Mouse (Mus musculus) heart, postnatal 0 days (tissue): ENCODE data around the gene Olfr1257. TPM values are rescaled to one million over a fixed set of nuclear protein-coding genes. Genes with fewer than 3 reads are reported as not detected.
"Not testable (repeated sequence)": the region's sequence is repeated elsewhere in the genome, so short reads cannot be mapped to it uniquely, and the experiment has no call there.

Experiments
- ATAC-seq: fragments of 200-750 bp; cut with Nextera tagmentation; 2 replicates; pipeline ENCODE4 v1.8.0; 2017; ENCODE audit warnings: low read depth, moderate number of reproducible peaks, moderate library complexity; ENCODE audit not compliant: insufficient read depth
- DNase-seq: peaks from one replicate; pipeline ENCODE4 v3.0.0-alpha.2; 2016; ENCODE audit warnings: low spot score
- H3K27ac ChIP-seq: fragments of 300-500 bp; sonication (generic); 2 replicates; pipeline ENCODE4 v1.5.1; 2014; ENCODE audit warnings: low read depth, mild to moderate bottlenecking
- H3K27me3 ChIP-seq: fragments of 300-500 bp; sonication (generic); 2 replicates; pipeline ENCODE4 v1.6.1; 2014; ENCODE audit warnings: low read length, mixed read lengths; ENCODE audit not compliant: control insufficient read depth, insufficient read depth
- H3K36me3 ChIP-seq: fragments of 300-500 bp; sonication (generic); replicated peaks from 2 replicates; pipeline ENCODE4 v1.6.1; 2014; ENCODE audit warnings: low read length, mixed read lengths; ENCODE audit not compliant: control insufficient read depth, insufficient read depth
- H3K4me1 ChIP-seq: fragments of 300-500 bp; sonication (generic); 2 replicates; pipeline ENCODE4 v1.6.1; 2014; ENCODE audit warnings: antibody characterized with exemption; ENCODE audit not compliant: control insufficient read depth, insufficient read depth
- H3K4me2 ChIP-seq: fragments of 300-500 bp; sonication (generic); 2 replicates; pipeline ENCODE4 v1.6.1; 2014; ENCODE audit warnings: low read depth, mild to moderate bottlenecking, low read length, moderate library complexity
- H3K4me3 ChIP-seq: fragments of 300-500 bp; sonication (generic); 2 replicates; pipeline ENCODE4 v1.5.1; 2014; ENCODE audit warnings: low read depth, low read length
- H3K9ac ChIP-seq: fragments of 300-500 bp; sonication (generic); replicated peaks from 2 replicates; pipeline ENCODE4 v1.6.1; 2014; ENCODE audit warnings: low read depth, low read length, mixed read lengths
- H3K9me3 ChIP-seq: fragments of 300-500 bp; sonication (generic); replicated peaks from 2 replicates; pipeline ENCODE4 v1.6.1; 2016; ENCODE audit warnings: low read length; ENCODE audit not compliant: control insufficient read depth
- CTCF ChIP-seq: IDR thresholded peaks from 2 replicates; pipeline ENCODE4 v1.5.1; 2016; ENCODE audit warnings: antibody characterized with exemption, control low read depth, low read depth
- EP300 ChIP-seq: IDR thresholded peaks from 2 replicates; pipeline ENCODE4 v1.6.1; 2016; ENCODE audit warnings: antibody characterized with exemption, low read depth
- WGBS: fragments of 180-500 bp; shearing (Covaris S2); extraction: QIAGEN DNeasy Blood & Tissue Kit; methylation state at CpG from one replicate; pipeline ENCODE4 v1.1.7; 2014; 5-methylcytosine and 5-hydroxymethylcytosine counted together
- polyA plus RNA-seq: library from polyadenylated mRNA; unstranded; fragments of >200 nt; fragmentation: Nextera tagmentation; extraction: Ambion mirVana; gene quantifications from 2 replicates; pipeline ENCODE4 v1.2.1, GENCODE M21; 2015
- total RNA-seq: library from RNA; depleted of rRNA; stranded (reverse); fragments of >200 nt; gene quantifications from 2 replicates; pipeline ENCODE4 v1.2.3, GENCODE M21; 2014; ENCODE audit warnings: low replicate concordance; rRNA removed

Olfr1257 gene
- total RNA-seq (not detected in 2 replicates), polyA plus RNA-seq (not detected in 2 replicates)

DNA sequence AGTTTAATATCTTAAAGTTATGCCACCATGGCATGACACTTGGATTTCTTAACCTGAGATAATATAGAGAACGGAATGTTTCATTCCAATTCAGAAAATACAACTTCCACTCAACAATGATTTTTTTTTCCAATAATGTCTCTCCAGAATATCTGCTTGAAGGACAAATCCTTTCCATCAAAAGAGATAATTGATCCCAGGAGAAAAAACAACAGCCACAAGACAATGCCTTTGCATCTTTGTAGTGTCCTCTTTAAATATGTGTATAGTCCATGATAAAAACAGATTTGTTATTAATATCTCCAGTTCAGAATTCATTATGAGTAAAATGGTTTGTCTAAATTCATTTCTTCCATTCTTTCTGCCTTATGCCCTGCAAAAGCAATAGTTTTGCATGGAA lies at the start of gene Olfr1257:
Olfr1257 (plus strand) TSS at position 301 of the 400 bp plus-strand sequence.
- WGBS, result 66% methylated on average over 1 of the region's 1 CpGs
- DNase-seq, result no peak
- Histone ChIP-seq H3K27me3 (no peaks in the 10 kb centered on the region), H3K9me3 (no peaks in the 10 kb centered on the region), H3K9ac (no peak within 1 kb of the TSS), H3K36me3 (no peaks in the 10 kb centered on the region), H3K27ac (no peak within 1 kb of the TSS), H3K4me1 (no peaks in the 10 kb centered on the region), H3K4me3 (no peak within 1 kb of the TSS), H3K4me2 (no peak within 1 kb of the TSS)
- TF ChIP-seq EP300, result no peak
- no peak for TF ChIP-seq CTCF
- ATAC-seq, result no peak

DNA sequence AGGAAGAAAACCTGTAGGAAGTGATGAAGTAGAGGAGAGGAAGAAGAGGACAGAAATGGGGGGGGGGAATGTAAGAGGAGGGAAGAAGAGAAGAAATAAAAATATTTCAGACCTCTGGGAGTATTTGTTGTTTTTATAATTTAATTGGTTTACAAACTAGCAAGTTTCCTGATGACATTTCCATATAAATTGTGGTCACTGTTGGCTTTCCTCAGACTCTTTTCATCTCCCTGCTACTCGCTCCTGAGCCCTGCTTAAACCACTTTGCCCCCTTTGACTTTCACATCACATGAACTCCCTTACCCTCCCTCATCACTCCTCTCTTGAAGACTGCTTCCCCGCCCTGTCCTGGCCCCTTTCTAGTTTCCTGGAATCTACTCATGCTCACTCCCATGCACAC lies 36.8 kb upstream of the Olfr1257 start, which contains the start of gene Olfr1256:
Olfr1256 (minus strand) TSS at position 101 of the 400 bp plus-strand sequence.
- no peak within 1 kb of the TSS for H3K4me2 ChIP-seq
- ATAC-seq (no peak), DNase-seq (no peak)
- no peak within 1 kb of the TSS for H3K27ac ChIP-seq
- H3K9ac ChIP-seq, result no peak within 1 kb of the TSS
- no peak within 1 kb of the TSS for H3K4me3 ChIP-seq
- H3K9me3 ChIP-seq, result no peaks in the 10 kb centered on the region
- H3K27me3 ChIP-seq, result no peaks in the 10 kb centered on the region
- TF ChIP-seq CTCF, result no peak
- TF ChIP-seq EP300, result no peak
- H3K36me3 ChIP-seq, result no peaks in the 10 kb centered on the region
- H3K4me1 ChIP-seq, result no peaks in the 10 kb centered on the region
- 33% methylated on average over 2 of the region's 2 CpGs for WGBS

DNA sequence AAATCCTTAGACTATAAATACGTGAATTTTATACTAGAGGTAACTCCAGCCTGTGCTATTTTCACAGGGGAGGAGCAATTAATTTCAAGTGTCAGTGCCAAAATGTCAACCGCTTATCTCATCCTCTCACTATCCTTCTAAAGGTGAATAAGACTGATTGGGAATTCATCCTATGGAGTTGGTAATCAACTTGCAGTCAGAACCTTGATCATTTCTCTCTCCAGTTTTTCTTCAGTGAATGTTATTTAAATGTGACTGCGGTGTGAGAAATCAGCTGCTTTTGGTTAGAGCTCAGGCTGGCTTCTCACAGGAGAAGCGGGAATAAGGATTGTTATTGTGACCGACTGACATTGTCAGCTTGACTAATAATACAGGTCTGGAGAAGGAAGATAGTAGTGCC lies 30.1 kb upstream of the Olfr1257 start, which contains the start of gene Olfr48:
Olfr48 (minus strand) TSS at position 101 of the 400 bp plus-strand sequence.
- Histone ChIP-seq H3K27me3 (no peaks in the 10 kb centered on the region), H3K9me3 (no peaks in the 10 kb centered on the region), H3K4me1 (no peaks in the 10 kb centered on the region), H3K4me3 (no peak within 1 kb of the TSS), H3K4me2 (no peak within 1 kb of the TSS), H3K9ac (no peak within 1 kb of the TSS), H3K27ac (no peak within 1 kb of the TSS), H3K36me3 (no peaks in the 10 kb centered on the region)
- no peak for TF ChIP-seq EP300
- TF ChIP-seq CTCF, result no peak
- DNase-seq (no peak), ATAC-seq (no peak)
- WGBS, result 80% methylated on average over 5 of the region's 5 CpGs

DNA sequence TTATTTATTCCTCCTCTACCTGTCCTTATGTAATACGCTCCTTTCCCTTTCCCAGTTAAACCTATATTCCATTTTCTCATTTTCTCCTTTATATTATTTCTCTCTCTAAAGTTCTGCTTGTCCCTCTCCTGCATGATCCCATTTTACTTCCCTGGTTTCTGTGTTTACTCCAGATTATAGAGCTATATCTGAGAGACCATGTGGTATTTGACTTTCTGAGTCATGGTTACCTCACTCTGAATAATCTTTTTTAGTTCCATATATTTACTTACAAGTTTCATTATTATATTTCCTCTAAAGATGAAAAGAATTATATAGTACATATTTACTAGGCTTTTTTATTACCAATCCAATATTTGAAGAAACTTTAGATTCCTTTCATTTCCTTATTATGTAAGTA lies 29.0 kb upstream of the Olfr1257 start:
- ATAC-seq (no peak), DNase-seq (no peak)
- Histone ChIP-seq H3K9me3 (no peaks in the 10 kb centered on the region), H3K27ac (no peak overlapping the region), H3K36me3 (no peaks in the 10 kb centered on the region), H3K4me2 (no peak overlapping the region), H3K27me3 (no peaks in the 10 kb centered on the region), H3K4me1 (no peaks in the 10 kb centered on the region), H3K4me3 (no peak overlapping the region), H3K9ac (no peak overlapping the region)
- TF ChIP-seq CTCF (no peak), EP300 (no peak)
- WGBS, result 77% methylated on average over 1 of the region's 1 CpGs

DNA sequence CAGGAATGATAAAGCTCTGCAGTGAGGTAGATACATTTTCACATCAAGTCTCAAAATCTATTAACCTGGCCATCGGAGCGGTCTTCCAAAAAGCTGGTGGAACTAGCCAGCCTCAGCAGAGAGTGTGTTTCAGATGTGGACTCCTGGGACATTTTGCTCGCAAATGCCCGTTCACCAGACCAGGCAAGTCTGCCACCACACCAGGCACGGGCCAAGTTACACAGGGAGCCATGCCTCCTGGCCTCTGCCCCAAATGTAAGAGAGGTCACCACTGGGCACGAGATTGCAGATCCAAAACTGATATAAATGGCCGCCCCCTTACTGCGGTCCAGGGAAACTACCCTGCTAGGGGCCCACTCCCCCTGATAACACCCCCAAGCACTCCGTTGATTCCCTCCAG lies 34.4 kb downstream of the Olfr1257 start:
- not testable (repeated sequence) for H3K4me2 ChIP-seq, H3K27me3 ChIP-seq, H3K9me3 ChIP-seq, H3K27ac ChIP-seq, H3K4me1 ChIP-seq, ATAC-seq, H3K4me3 ChIP-seq, DNase-seq, H3K9ac ChIP-seq, H3K36me3 ChIP-seq
- 79% methylated on average over 9 of the region's 9 CpGs for WGBS

DNA sequence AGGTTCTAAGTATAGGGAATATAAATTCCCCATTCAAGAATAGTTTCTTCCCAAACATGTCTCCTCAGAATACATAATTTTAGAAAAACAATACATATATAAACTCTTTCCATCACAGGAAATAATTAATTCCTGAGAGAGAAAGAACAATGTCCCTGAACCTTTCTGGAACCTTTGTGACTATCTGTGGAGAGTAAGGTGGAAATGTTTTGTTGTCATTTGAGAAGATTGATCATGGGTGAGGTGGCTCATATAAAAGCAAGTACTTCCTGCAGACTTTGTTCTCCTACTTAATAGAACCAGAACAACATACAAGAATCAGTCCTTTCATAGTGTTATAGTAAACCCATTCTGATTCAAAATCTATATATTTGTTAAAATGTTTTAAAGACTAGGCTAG lies 48.8 kb downstream of the Olfr1257 start, which contains the start of gene Olfr1258:
Olfr1258 (plus strand) TSS at position 301 of the 400 bp plus-strand sequence.
- TF ChIP-seq EP300 (no peak), CTCF (no peak)
- Histone ChIP-seq H3K4me2 (no peak within 1 kb of the TSS), H3K27me3 (no peaks in the 10 kb centered on the region), H3K4me3 (no peak within 1 kb of the TSS), H3K36me3 (no peaks in the 10 kb centered on the region), H3K9me3 (no peaks in the 10 kb centered on the region), H3K4me1 (no peaks in the 10 kb centered on the region), H3K9ac (no peak within 1 kb of the TSS), H3K27ac (no peak within 1 kb of the TSS)
- ATAC-seq (no peak), DNase-seq (no peak)

Other genes with a start within 250 kb of the Olfr1257 start
- not detected in 2 replicates for gene Olfr1249, start 243.5 kb upstream of the Olfr1257 start, total RNA-seq
- not detected in 2 replicates for gene Olfr1249, start 243.5 kb upstream of the Olfr1257 start, polyA plus RNA-seq
- gene Olfr1250, start 217.0 kb upstream of the Olfr1257 start, total RNA-seq, result not detected in 2 replicates
- not detected in 2 replicates for gene Olfr1250, start 217.0 kb upstream of the Olfr1257 start, polyA plus RNA-seq
- not detected in 2 replicates for gene Olfr1251, start 206.5 kb upstream of the Olfr1257 start, total RNA-seq
- gene Olfr1251, start 206.5 kb upstream of the Olfr1257 start, polyA plus RNA-seq, result not detected in 2 replicates
- gene Olfr1252, start 153.4 kb upstream of the Olfr1257 start, total RNA-seq, result not detected in 2 replicates
- not detected in 2 replicates for gene Olfr1252, start 153.4 kb upstream of the Olfr1257 start, polyA plus RNA-seq
- not detected in 2 replicates for gene Olfr1253, start 121.3 kb upstream of the Olfr1257 start, total RNA-seq
- gene Olfr1253, start 121.3 kb upstream of the Olfr1257 start, polyA plus RNA-seq, result not detected in 2 replicates
- gene Olfr1254, start 84.8 kb upstream of the Olfr1257 start, total RNA-seq, result not detected in 2 replicates
- not detected in 2 replicates for gene Olfr1254, start 84.8 kb upstream of the Olfr1257 start, polyA plus RNA-seq
- not detected in 2 replicates for gene Olfr1255, start 66.4 kb upstream of the Olfr1257 start, total RNA-seq
- gene Olfr1255, start 66.4 kb upstream of the Olfr1257 start, polyA plus RNA-seq, result not detected in 2 replicates
- not detected in 2 replicates for gene Olfr1256, start 36.9 kb upstream of the Olfr1257 start, total RNA-seq
- not detected in 2 replicates for gene Olfr1256, start 36.9 kb upstream of the Olfr1257 start, polyA plus RNA-seq
- gene Olfr48, start 30.2 kb upstream of the Olfr1257 start, total RNA-seq, result not detected in 2 replicates
- not detected in 2 replicates for gene Olfr48, start 30.2 kb upstream of the Olfr1257 start, polyA plus RNA-seq
- gene Olfr1258, start 48.9 kb downstream of the Olfr1257 start, total RNA-seq, result not detected in 2 replicates
- not detected in 2 replicates for gene Olfr1258, start 48.9 kb downstream of the Olfr1257 start, polyA plus RNA-seq
- gene Olfr1259, start 70.2 kb downstream of the Olfr1257 start, total RNA-seq, result not detected in 2 replicates
- gene Olfr1259, start 70.2 kb downstream of the Olfr1257 start, polyA plus RNA-seq, result not detected in 2 replicates
- not detected in 2 replicates for gene Olfr1260, start 95.9 kb downstream of the Olfr1257 start, total RNA-seq
- not detected in 2 replicates for gene Olfr1260, start 95.9 kb downstream of the Olfr1257 start, polyA plus RNA-seq
- gene Olfr1261, start 112.8 kb downstream of the Olfr1257 start, total RNA-seq, result not detected in 2 replicates
- not detected in 2 replicates for gene Olfr1261, start 112.8 kb downstream of the Olfr1257 start, polyA plus RNA-seq
- not detected in 2 replicates for gene Olfr1262, start 121.7 kb downstream of the Olfr1257 start, total RNA-seq
- gene Olfr1262, start 121.7 kb downstream of the Olfr1257 start, polyA plus RNA-seq, result not detected in 2 replicates
- gene Olfr1263, start 133.7 kb downstream of the Olfr1257 start, total RNA-seq, result not detected in 2 replicates
- gene Olfr1263, start 133.7 kb downstream of the Olfr1257 start, polyA plus RNA-seq, result not detected in 2 replicates
- not detected in 2 replicates for gene Olfr1264, start 147.1 kb downstream of the Olfr1257 start, total RNA-seq
- not detected in 2 replicates for gene Olfr1264, start 147.1 kb downstream of the Olfr1257 start, polyA plus RNA-seq
- gene Olfr1265, start 156.9 kb downstream of the Olfr1257 start, total RNA-seq, result not detected in 2 replicates
- not detected in 2 replicates for gene Olfr1265, start 156.9 kb downstream of the Olfr1257 start, polyA plus RNA-seq
- not detected in 2 replicates for gene Olfr140, start 185.2 kb downstream of the Olfr1257 start, total RNA-seq
- not detected in 2 replicates for gene Olfr140, start 185.2 kb downstream of the Olfr1257 start, polyA plus RNA-seq
- gene Olfr1269, start 243.0 kb downstream of the Olfr1257 start, total RNA-seq, result not detected in 2 replicates
- not detected in 2 replicates for gene Olfr1269, start 243.0 kb downstream of the Olfr1257 start, polyA plus RNA-seq